Mouse (Mus musculus) skeletal muscle tissue, adult 2 months (tissue): ENCODE results near the gene Ly6g5b.

Experiments used
- DNase-seq: peaks from one replicate; pipeline ENCODE4 v3.0.0-alpha.2; 2012; ENCODE audit warnings: low read depth, low spot score

Ly6g5b gene

DNA sequence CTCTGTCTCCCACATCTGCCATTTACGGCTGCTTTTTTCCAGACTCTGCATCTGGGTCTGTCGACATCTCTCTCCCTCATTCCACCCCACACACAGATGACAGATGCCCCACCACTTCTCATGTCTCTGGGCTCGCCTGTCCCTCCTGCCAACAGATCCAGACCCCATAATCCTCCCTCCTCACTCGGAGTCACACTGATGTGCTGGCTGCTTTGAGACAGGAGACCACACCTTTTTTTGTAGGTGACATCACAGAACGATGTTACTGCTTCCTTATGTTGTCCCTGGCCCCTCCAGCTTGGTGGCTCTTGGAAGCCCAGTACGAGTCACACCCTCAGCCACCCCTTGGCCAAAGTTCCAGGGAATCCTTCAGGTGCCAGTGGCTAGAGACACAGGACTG is 35.0 kb downstream of the Ly6g5b start:
- DNase-seq = no peak

DNA sequence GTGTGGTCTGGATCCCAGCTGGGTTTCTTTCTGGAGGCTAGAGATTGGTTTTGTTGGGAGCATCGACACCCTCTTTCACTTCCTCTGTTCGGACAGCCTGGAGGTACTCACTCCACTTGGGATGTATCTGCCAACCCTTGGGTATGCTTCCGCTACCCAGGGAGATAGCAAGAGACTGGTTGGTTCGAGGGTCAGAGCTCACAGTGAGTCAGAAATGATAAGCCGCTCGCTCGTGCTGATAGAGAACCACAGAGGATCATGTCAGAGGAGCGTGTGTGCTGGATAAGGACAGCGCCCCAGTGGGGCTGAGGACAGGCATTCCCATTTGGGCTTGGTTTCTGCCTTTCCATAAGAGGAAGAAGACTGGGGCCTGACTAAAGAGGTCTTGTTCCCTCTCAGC is 35.5 kb downstream of the Ly6g5b start:
- no peak for DNase-seq

DNA sequence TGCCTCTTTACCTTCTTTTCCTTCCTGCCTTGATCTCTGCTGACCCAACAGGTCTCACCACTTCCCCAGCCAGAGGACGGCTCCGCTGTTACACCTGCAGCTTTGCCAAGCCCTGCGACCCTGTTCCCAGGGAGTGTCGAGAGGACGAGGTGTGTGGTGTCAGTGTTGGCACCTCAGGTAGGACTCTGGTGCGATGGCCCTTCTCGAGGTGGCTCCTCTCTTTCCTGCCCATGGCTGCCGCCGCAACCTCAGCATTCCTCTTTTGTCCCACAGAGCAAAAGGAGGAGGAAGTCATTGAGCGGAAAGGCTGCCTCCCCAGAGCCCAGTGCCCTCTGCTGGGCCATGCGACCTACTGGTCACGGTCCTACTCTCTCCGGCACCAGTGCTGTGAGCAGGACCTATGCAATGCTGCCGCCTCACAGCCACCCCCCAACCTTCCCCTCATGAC is 37.4 kb downstream of the Ly6g5b start, which contains the start of gene Ly6g6d:
TSS of gene Ly6g6d (minus strand) at position 280 of the 448 bp plus-strand sequence.
- no peak for DNase-seq

DNA sequence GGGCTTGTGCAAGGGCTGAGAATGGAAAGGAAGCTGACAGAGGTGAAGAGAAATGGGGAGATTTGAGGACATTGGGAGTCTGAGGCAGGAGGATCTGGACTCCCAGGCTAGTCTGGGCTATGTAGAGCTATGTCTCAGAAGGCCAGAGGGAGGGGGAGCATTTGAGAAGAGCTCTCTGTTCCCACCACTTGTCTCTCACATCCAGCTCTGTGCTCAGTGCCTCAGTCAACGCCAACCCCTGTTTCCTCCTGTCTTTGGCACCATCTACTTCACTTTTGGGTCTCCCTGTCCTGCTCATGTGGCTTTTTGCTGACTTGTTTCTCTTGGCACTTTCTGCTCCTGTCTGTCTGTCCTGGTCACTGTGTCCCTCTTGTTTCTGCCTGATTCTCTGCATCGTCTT is 37.9 kb downstream of the Ly6g5b start:
- no peak for DNase-seq

DNA sequence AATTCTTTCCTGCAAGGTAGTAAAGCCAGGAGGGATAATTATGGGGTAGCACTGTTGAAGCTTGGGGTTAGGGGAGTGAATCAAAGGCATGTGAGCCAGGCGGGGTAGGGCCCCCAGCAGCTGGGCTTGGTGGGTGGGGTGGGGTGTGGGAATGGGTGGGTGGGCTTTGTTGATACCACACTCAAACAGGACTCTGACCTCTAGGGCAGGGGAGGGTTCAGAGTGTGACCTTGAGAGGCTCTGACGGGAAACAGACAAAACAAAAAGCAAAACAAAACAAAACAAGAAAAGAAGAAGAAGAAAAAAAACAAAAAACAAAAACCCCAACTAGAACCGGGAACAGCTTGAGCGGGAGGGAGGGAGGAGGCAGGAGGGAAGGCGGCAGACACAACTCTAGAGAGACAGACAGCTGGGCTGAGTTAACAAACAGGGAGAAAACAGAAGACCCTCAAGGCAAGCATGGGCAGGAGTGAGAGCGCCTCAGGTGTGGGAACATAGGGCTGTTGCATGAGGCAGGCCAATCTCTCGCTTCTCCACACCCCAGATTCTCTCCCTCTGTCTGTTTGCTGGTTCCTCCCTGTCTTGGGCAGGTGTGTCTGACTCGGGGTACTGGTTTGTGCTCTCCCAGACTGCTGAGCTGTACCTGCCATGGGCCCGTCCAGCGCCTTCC is 38.6 kb downstream of the Ly6g5b start, which contains the start of gene Ly6g6e:
TSS of gene Ly6g6e (plus strand) at position 396 of the 670 bp plus-strand sequence.
- no peak for DNase-seq

DNA sequence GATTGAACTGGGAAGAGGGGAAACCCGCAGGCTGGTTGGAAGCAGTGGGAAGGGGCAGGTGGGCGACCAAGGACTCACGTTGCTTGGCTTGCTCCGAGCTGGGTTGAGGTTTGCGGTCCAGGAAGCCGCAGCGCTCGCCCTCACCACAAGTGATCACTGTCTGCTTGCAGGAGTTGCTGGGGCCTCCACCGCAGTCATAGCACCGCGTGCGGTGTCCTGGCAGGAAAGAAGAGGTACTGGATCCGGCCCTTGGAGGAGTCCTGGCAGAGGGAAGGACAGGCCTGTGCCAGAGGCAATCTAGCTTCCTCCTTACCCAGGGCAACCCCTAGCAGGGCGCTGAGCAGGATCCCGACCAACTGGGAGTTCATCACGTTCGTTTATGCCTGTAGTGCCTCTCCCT is 41.1 kb downstream of the Ly6g5b start:
- DNase-seq = no peak

DNA sequence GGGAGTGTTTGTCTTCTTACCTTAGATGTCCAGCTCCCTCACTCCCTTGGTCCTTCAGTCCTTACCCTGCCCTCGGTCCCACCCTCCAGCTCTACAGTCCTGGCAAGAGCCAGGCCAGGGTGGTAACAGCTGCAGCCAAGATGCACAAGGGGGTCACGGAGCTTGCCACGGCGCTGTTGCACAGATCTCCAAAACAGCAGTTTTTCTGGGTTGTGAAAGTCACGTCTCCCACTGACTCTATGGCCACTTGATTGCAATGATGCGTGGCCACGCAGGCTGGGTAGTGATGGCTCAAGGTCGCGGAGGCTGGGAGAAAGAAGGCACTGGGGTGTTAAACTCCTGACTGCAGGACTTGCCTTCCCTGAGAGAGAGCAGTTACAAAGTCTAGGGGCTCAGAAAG is 43.8 kb downstream of the Ly6g5b start:
- no peak for DNase-seq

DNA sequence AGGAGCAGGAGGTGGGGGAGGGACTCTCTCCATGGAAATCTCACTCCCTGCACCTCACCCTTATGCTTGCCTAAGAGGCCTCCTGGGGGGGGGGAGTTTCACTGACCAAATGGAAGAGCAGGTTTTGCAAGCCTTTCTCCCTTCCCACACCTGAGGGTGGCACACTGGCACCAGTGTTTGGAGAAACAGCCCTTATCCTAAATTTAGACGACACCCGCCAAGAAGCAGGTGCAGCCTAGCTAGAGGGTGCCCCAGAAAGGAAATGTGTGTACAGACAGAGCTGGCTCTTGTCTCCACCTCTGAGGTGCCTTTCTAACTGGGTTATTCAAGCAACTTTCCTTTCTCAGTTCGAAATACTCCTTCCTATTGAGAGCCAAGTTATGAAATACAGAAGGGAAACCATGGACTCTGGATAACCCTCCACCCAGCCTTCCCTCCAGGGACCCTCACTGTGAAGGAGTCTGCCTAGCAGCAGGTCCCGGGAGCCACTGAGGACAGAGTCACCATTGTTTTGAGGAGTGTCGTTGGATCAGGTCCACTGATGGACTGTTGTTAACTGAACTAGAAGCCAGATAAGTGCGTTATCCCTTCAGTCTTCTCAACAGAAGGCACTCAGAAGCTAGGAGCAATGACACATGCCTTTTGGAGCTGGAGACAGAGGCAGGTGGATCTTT is 44.5 kb downstream of the Ly6g5b start:
- DNase-seq = no peak

DNA sequence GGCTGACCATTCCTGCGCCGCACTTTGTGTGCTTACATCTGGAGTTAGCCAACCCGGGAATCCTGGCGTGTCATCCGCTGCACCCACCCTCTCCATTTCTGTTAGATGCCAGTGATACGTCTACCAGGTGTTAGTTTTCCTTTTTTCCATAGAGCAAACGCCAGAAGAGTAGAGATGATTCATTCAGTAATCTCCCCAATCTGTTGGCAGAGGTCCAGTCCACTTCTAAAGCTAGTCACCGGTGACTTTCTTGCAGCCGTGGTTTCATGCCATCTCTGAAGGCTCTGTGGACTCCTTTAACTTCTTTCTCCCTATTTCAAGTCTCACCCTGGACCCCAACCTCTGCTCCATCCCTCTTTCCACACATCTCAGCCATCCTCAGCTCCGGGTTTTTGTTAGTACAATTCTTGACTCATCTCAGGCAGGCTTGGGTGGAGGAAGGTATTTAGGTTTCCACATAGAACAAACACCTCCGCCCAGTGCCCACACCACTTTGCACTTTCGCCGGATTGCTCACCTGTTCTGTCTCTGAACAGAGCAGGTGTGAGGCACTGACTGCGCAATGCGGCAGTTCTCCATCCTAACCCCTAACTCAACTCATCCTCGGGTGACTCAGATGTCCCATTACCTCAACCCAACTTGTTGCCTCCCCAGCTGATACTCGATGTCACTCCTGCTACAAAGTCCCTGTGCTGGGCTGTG is 46.9 kb downstream of the Ly6g5b start:
- DNase-seq = no peak

DNA sequence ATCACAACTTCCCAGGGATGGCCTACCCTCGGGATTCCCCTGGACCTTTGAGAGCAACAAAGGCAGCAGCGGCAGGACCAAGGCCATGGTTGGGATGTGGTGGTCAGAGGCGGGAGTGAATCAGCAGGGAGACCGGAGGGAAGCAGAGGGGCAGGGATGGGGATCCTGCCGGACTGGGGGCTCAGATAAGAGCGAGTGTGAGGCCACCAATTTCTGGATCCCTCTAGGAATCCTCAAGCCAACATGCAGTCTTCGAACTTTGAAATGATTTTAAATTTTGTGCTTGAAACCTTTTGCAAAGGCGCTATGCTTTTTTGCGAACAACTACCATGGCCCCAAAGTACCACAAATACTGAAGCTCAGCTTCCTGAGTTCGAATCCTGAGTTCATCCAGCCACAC is 49.1 kb downstream of the Ly6g5b start, which contains the start of gene Mpig6b:
TSS of gene Mpig6b (minus strand) at position 101 of the 400 bp plus-strand sequence.
- no peak for DNase-seq

DNA sequence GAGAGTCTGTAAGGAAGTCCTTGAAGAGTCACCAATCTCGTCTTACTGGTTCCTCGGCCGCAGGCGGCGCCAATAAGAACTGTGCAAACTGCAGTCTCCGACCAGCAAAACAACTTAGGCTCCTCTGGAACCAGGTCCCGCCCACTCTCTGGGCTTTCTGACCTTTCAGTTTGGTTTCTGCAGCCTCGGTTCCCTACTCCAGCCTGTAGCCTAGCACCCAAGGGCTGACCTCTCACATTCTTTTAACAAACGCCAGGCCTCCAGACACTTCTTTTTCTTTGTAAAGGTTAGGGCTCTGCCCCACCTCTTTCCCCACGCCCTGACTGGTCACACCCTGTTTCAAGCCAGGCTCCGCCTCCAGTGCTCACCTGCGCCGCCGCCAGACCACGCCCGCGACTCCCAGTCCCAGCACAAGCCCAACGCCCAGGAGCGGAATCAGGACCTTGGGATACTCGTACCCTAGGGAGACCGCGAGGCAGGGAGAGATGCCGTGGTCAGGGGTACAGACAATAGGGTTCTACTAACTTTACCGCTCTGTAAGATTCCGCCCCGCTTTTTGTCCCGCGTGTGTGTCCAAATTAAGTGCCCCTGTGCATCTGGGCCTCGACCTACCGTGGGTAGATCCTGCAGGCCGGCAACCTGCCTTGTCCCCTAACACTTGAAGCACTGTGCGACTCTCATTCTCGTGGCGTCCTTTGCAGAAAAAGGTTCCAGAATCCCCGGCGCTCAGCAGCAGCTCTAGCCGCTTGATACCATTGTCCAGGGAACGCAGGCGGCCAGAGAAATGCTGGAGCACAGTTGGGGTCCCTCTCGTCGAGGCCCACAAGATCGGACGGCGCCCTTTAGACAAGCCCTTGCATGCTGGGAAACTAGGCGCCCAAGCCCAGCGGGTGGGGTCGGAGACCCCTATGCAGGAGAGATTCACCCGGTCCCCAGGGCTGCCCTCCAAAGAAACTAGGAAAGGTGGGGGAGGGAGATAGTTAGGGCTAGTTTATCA is 50.0 kb downstream of the Ly6g5b start, which contains the start of gene Ly6g6c:
TSS of gene Ly6g6c (plus strand) at position 438 of the 997 bp plus-strand sequence.
- DNase-seq = no peak

DNA sequence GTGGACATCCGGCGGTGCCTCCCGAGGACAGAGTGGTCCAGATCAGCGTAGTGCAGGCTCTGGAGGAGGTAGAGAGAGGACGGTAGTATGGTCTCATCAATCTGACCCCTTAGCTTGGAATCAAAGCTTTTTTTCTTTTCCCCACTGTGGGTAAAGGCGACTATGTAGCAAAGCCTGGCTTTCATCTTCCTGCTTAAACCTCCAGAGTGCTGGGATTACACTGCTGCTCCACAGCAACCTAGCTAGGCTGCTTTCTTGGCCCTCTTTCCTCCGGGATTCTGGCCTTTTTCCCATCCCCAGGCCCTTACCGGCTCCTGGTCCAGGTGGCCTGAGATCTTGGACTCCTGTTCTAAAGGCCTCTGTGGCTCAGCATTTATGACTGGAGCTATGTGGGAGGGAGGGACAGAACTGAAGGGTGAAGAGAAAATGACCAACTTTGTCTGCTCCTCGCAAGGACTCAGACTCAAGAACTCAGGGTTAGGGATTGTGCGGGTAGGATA is 50.8 kb downstream of the Ly6g5b start:
- no peak for DNase-seq
